Mouse (Mus musculus) kidney, adult 10 weeks (tissue): ENCODE data around the gene Cxcl14. TPM values are rescaled to one million over a fixed set of nuclear protein-coding genes. Genes with fewer than 3 reads are reported as not detected.

Source experiments
- polyA plus RNA-seq: library from polyadenylated mRNA; stranded (reverse); fragments of 350-450 nt; fragmentation: Illumina TruSeq; extraction: RNeasy Lipid Tissue Mini Kit (QIAGEN cat#74804); gene quantifications from one replicate; pipeline ENCODE4 v1.2.3, GENCODE M21; 2014; ENCODE audit warnings: low read depth, low replicate concordance

The Cxcl14 gene
- 18.8 TPM for polyA plus RNA-seq

DNA sequence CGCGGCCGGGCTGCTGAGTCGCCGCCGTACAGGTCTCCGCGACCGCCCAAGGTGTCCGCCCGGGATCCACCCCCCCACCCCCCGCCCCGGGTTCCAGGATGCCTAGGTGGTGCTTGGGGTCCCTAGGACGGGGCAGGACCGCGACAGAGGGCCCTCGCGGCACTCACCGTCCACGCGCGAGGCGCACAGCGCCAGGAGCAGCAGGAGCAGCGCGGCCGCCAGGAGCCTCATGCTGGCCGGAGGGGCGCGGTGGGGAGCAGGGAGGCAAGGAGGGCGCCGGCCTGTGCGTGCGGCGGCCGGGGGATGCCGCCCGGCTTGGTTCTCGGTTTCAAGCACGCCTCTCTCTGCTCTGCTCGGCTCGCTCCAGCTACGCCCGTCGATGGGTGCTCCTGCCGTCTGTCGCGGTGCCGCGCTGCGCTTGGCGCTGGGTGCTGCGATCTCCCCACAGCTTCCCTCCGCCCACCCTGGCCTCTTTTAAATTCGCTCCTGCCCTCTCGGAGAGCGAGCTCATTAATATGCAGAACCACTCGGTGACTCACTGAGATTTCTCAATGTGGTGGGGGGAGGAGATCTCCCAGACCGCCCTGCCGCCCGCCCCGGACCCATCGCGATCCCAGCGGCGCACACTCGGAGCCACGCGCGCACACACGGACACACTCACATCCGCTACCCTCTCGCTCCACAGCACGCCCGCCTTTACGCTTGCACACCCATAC is at the start of gene Cxcl14:
Gene Cxcl14 (minus strand): TSS at position 609 of the 716 bp plus-strand sequence.

DNA sequence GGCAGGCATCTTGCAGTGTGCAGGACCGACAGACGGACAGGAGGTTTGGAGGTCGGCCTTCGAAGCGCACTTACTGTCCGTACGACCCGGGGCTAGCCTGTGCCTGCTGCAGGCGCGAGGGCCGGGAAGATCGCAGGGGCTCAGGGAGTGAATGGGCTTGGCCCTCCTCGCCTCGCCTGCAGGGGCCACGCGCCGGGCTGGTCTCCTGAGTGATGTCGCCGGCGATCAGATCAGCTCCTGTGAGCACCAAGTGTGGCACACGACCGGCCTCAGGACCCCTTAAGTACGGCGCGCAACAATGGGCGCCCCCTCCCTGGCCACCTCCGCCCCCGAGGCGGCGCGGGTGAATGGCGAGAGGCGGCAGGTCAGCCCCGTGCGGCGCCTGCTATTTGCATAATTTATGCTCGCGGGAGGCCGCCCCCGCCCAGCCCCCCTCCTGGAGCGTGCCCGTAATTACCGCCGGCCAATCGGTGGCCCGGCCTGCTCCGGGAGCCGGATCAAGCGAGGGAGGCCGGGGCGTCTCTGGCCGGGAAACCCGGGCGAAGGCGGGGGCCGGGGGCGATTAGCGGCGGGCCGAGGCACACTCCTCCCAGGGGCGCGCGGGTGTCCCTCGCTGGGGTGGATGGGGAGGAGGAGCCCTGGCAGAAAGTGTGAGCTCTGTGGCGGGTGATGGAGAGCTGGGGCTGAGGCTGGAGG is 44.3 kb downstream of the Cxcl14 start, which contains the start of gene Neurog1:
Gene Neurog1 (minus strand): TSS at position 240 of the 696 bp plus-strand sequence.

Other genes starting within 250 kb of the Cxcl14 start
- 21.6 TPM for gene H2afy, start 160.2 kb downstream of the Cxcl14 start, polyA plus RNA-seq
- gene Tifab, start 117.7 kb downstream of the Cxcl14 start, polyA plus RNA-seq = 0.44 TPM
- gene Neurog1, start 44.4 kb downstream of the Cxcl14 start, polyA plus RNA-seq = not detected
- gene Gm3045, start 130.0 kb upstream of the Cxcl14 start, polyA plus RNA-seq = not detected
- 4.8 TPM for gene Slc25a48, start 141.8 kb upstream of the Cxcl14 start, polyA plus RNA-seq
- gene Il9, start 185.7 kb upstream of the Cxcl14 start, polyA plus RNA-seq = not detected
- 7.3 TPM for gene Fbxl21, start 225.9 kb upstream of the Cxcl14 start, polyA plus RNA-seq